Mouse (Mus musculus) MEL (cell line): ENCODE measurements around the gene Gadd45g. TPM values are rescaled to one million over a fixed set of nuclear protein-coding genes. Genes with fewer than 3 reads are reported as not detected.

Source experiments
- DNase-seq: peaks from one replicate; pipeline ENCODE4 v3.0.0; 2011; ENCODE audit warnings: low read depth, low spot score
- H3K27ac ChIP-seq: 2 replicates; pipeline ENCODE4 v1.5.1; 2012; ENCODE audit warnings: low read depth, mild to moderate bottlenecking, control low read depth, low read length, moderate library complexity; ENCODE audit not compliant: control insufficient read depth
- H3K27me3 ChIP-seq, 2 experiments: fragments of 150-350 bp in 1 of 2; sonication (generic) in 1 of 2; 2 replicates each; pipeline ENCODE4 v1.6.1; 2012; ENCODE audit warnings: low read length in 2 of 2, mild to moderate bottlenecking in 2 of 2, improper control_type of control experiment in 1 of 2, moderate library complexity in 1 of 2; ENCODE audit not compliant: insufficient read depth in 2 of 2, control insufficient read depth in 1 of 2
- H3K36me3 ChIP-seq, 2 experiments: 2 replicates each; pipeline ENCODE4 v1.6.1; 2012 to 2014; ENCODE audit warnings: low read length in 2 of 2, improper control_type of control experiment in 1 of 2, inconsistent platforms in 1 of 2, mild to moderate bottlenecking in 1 of 2; ENCODE audit not compliant: insufficient read depth in 2 of 2, control insufficient read depth in 1 of 2
- H3K4me1 ChIP-seq, 2 experiments: fragments of 150-350 bp in 1 of 2; sonication (generic) in 1 of 2; 2 replicates each; pipeline ENCODE4 v1.6.1; 2012; ENCODE audit warnings: low read length in 2 of 2, improper control_type of control experiment in 1 of 2, mild to moderate bottlenecking in 1 of 2; ENCODE audit not compliant: insufficient read depth in 2 of 2, control insufficient read depth in 1 of 2
- H3K4me3 ChIP-seq, 2 experiments: fragments of 150-350 bp in 1 of 2; sonication (generic) in 1 of 2; 2 replicates each; pipeline ENCODE4 v1.5.1; 2012; ENCODE audit warnings: low read depth in 2 of 2, low read length in 2 of 2, mild to moderate bottlenecking in 2 of 2, moderate library complexity in 2 of 2, control low read depth in 1 of 2, improper control_type of control experiment in 1 of 2; ENCODE audit not compliant: control insufficient read depth in 1 of 2, insufficient read depth in 1 of 2
- H3K79me2 ChIP-seq: 2 replicates; pipeline ENCODE4 v1.6.1; 2012; ENCODE audit warnings: mild to moderate bottlenecking, low read length, moderate library complexity; ENCODE audit not compliant: control insufficient read depth, poor library complexity, insufficient read depth
- H3K9ac ChIP-seq: 2 replicates; pipeline ENCODE4 v1.6.1; 2012; ENCODE audit warnings: low read depth, mild to moderate bottlenecking, control low read depth, low read length, moderate library complexity; ENCODE audit not compliant: control insufficient read depth, poor library complexity, severe bottlenecking
- H3K9me3 ChIP-seq: fragments of 150-350 bp; sonication (generic); replicated peaks from 2 replicates; pipeline ENCODE4 v1.6.1; 2012; ENCODE audit warnings: mild to moderate bottlenecking, low read length, improper control_type of control experiment, moderate library complexity; ENCODE audit not compliant: insufficient read depth
- CHD1 ChIP-seq: IDR thresholded peaks from 2 replicates; pipeline ENCODE4 v1.6.1; 2012; ENCODE audit warnings: low read depth, mild to moderate bottlenecking, inconsistent platforms, low read length, improper control_type of control experiment
- HCFC1 ChIP-seq: IDR thresholded peaks from 2 replicates; pipeline ENCODE4 v1.6.1; 2012; ENCODE audit warnings: low read depth, mild to moderate bottlenecking, inconsistent platforms, low read length, improper control_type of control experiment, moderate library complexity
- KAT2A ChIP-seq: conservative IDR thresholded peaks from 2 replicates; pipeline ENCODE4 v1.6.1; 2012; ENCODE audit warnings: low read depth, low read length, improper control_type of control experiment, inconsistent platforms
- MAFK ChIP-seq: IDR thresholded peaks from 2 replicates; pipeline ENCODE4 v1.6.1; 2011; ENCODE audit warnings: low read depth, mild to moderate bottlenecking, low read length, improper control_type of control experiment, borderline replicate concordance
- MAX ChIP-seq: IDR thresholded peaks from 2 replicates; pipeline ENCODE4 v1.6.1; 2011; ENCODE audit warnings: low read length, improper control_type of control experiment
- MEF2A ChIP-seq: IDR thresholded peaks from 2 replicates; pipeline ENCODE4 v1.6.1; 2014; ENCODE audit warnings: low read depth, mild to moderate bottlenecking, inconsistent platforms, low read length, improper control_type of control experiment; ENCODE audit not compliant: poor library complexity, insufficient replicate concordance, severe bottlenecking; ENCODE audit errors: extremely low read depth
- MXI1 ChIP-seq: IDR thresholded peaks from 2 replicates; pipeline ENCODE4 v1.6.1; 2011; ENCODE audit warnings: mild to moderate bottlenecking, low read depth, low read length, improper control_type of control experiment
- MYC ChIP-seq: IDR thresholded peaks from 2 replicates; pipeline ENCODE4 v1.6.1; 2011; ENCODE audit warnings: low read depth, mild to moderate bottlenecking, low read length, improper control_type of control experiment, moderate library complexity
- NELFE ChIP-seq: IDR thresholded peaks from 2 replicates; pipeline ENCODE4 v1.6.1; 2011; ENCODE audit warnings: low read depth, low read length, improper control_type of control experiment
- POLR2AphosphoS2 ChIP-seq: IDR thresholded peaks from 2 replicates; pipeline ENCODE4 v1.6.1; 2011; ENCODE audit warnings: low read length, improper control_type of control experiment
- RAD21 ChIP-seq: IDR thresholded peaks from 2 replicates; pipeline ENCODE4 v1.6.1; 2011; ENCODE audit warnings: mild to moderate bottlenecking, low read depth, low read length, improper control_type of control experiment
- RCOR1 ChIP-seq: IDR thresholded peaks from 2 replicates; pipeline ENCODE4 v1.6.1; 2012; ENCODE audit warnings: low read depth, mild to moderate bottlenecking, inconsistent platforms, low read length, improper control_type of control experiment
- SIN3A ChIP-seq: IDR thresholded peaks from 2 replicates; pipeline ENCODE4 v1.6.1; 2012; ENCODE audit warnings: low read length, improper control_type of control experiment, inconsistent platforms
- UBTF ChIP-seq: IDR thresholded peaks from 2 replicates; pipeline ENCODE4 v1.6.1; 2012; ENCODE audit warnings: low read depth, mild to moderate bottlenecking, inconsistent platforms, low read length, improper control_type of control experiment, moderate library complexity, borderline replicate concordance; ENCODE audit not compliant: insufficient read depth
- USF2 ChIP-seq, 2 experiments: IDR thresholded peaks; 2 replicates each; pipeline ENCODE4 v1.6.1; 2011 to 2012; ENCODE audit warnings: improper control_type of control experiment in 2 of 2, low read length in 2 of 2, borderline replicate concordance in 1 of 2, inconsistent platforms in 1 of 2, low read depth in 1 of 2, mild to moderate bottlenecking in 1 of 2; ENCODE audit not compliant: insufficient read depth in 1 of 2
- ZC3H11A ChIP-seq: IDR thresholded peaks from 2 replicates; pipeline ENCODE4 v1.6.1; 2012; ENCODE audit warnings: low read depth, mild to moderate bottlenecking, inconsistent platforms, low read length, improper control_type of control experiment
- ZNF384 ChIP-seq: IDR thresholded peaks from 2 replicates; pipeline ENCODE4 v1.6.1; 2012; ENCODE audit warnings: low read depth, mild to moderate bottlenecking, inconsistent platforms, low read length, improper control_type of control experiment
- polyA plus RNA-seq, 2 experiments: library from polyadenylated mRNA; stranded (reverse) in 1 of 2; unstranded in 1 of 2; fragments of >175 nt in 1 of 2; fragments of >200 nt in 1 of 2; gene quantifications; 2 replicates each; pipeline versions ENCODE4 v1.2.1 to v1.2.4; 2012; ENCODE audit warnings: low replicate concordance in 2 of 2, low read depth in 1 of 2; ENCODE audit not compliant: insufficient read length in 2 of 2, insufficient read depth in 1 of 2, missing spikeins in 1 of 2
- total RNA-seq: library from RNA; depleted of rRNA; stranded (reverse); fragments of 300-350 nt; gene quantifications from 2 replicates; pipeline ENCODE4 v1.2.3, GENCODE M21; 2012

Gadd45g gene
- total and polyA plus RNA-seq, 3 experiments, result 7.2 to 11.0 TPM; not detected in 1

DNA sequence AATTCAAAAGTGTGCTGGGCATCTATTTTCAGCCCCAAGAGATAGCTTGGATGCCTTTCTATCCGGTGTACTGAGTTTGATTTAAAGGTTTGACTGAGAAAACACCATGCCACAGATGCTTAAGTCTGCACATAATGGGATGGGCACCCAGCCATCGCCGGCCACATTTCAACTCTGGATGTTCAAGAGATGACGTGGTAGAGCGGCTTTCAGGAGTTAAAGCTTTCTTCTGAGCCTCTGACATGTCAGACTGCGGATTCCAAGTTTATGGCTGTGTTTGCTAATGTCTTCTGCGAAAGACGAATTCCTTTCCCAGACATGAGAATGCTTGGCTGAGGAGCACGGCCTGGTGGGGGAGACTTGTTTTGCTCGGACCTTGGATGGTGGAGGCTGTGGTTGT is 40.2 kb downstream of the Gadd45g start:
- Histone ChIP-seq H3K27me3 (no peaks in the 10 kb centered on the region), H3K27ac (no peak overlapping the region), H3K4me3 (no peak overlapping the region), H3K79me2 (no peaks in the 10 kb centered on the region), H3K36me3 (no peaks in the 10 kb centered on the region), H3K9me3 (no peaks in the 10 kb centered on the region), H3K9ac (no peak overlapping the region), H3K4me1 (no peaks in the 10 kb centered on the region)
- no peak for DNase-seq
- TF ChIP-seq ZNF384 (no peak), MEF2A (no peak), NELFE (no peak), MXI1 (no peak)

DNA sequence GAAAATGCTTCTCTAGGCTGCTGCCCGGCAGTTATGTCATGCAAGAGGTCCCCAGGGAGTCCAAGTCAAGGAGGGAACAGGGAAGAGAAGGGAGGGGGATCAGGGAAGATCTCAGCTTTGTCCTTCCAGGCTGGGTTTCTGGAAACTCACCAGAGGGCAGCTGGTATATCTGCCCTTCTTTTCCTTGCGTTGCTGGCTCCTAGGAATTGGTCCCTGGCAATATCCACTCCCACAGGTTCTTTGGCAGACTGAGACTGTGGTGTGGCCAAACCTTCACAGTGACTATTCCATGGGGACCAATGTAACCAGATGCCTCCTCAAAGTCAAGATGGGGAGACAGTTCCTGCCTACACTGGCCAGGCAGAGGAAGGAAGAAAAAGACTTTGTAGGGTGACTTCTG is 41.9 kb downstream of the Gadd45g start:
- TF ChIP-seq KAT2A, result no peak
- no peak for TF ChIP-seq MAFK
- TF ChIP-seq MYC, result no peak
- no peak for TF ChIP-seq UBTF
- no peak for TF ChIP-seq ZC3H11A
- TF ChIP-seq ZNF384, result no peak
- no peak for TF ChIP-seq RAD21
- no peak for TF ChIP-seq CHD1
- TF ChIP-seq POLR2AphosphoS2, result no peak
- no peak for TF ChIP-seq RCOR1
- TF ChIP-seq SIN3A, result no peak
- TF ChIP-seq USF2 (IDR thresholded peaks at IDR 0.05; ENCODE audit: borderline replicate concordance in 1 of 2, insufficient read depth in 1 of 2, low read depth in 1 of 2, low read length in 2 of 2), result no peak
- TF ChIP-seq HCFC1, result no peak
- no peak for TF ChIP-seq MAX
- Histone ChIP-seq H3K4me1 (no peaks in the 10 kb centered on the region), H3K27ac (no peak overlapping the region), H3K27me3 (no peaks in the 10 kb centered on the region), H3K79me2 (no peaks in the 10 kb centered on the region), H3K4me3 (no peak overlapping the region), H3K36me3 (no peaks in the 10 kb centered on the region), H3K9ac (no peak overlapping the region), H3K9me3 (no peaks in the 10 kb centered on the region)
- DNase-seq, result no peak
